Mouse (Mus musculus): Measurements from ENCODE around the gene Syap1. TPM values are rescaled to one million over a fixed set of nuclear protein-coding genes. Genes with fewer than 3 reads are reported as not detected.
"Not testable (repeated sequence)": the region's sequence is repeated elsewhere in the genome, so short reads cannot be mapped to it uniquely, and the experiment has no call there.

Gene Syap1
- polyA plus RNA-seq (2017; shearing (Covaris generic)) = 10 to 100 TPM; 10.0 to 12.9 TPM

- ATAC-seq = peak; percentile 91
Measured at GRCm38 (mm10) chrX:162887931-162888511, at the start of gene Syap1. Gene Syap1, minus strand, starts transcription at chrX:162888447.

GRCm38 (mm10) chrX:162931467-162931866, 43.2 kb upstream of the Syap1 start:
- ATAC-seq = no peak

- ATAC-seq = no peak
Measured at GRCm38 (mm10) chrX:162921487-162922125, 33.4 kb upstream of the Syap1 start.

- ATAC-seq = peak; percentile 87
Measured at GRCm38 (mm10) chrX:162915697-162916096, 27.4 kb upstream of the Syap1 start.

GRCm38 (mm10) chrX:162913651-162914050, 25.4 kb upstream of the Syap1 start:
- ATAC-seq = no peak

GRCm38 (mm10) chrX:162907554-162907953, 19.3 kb upstream of the Syap1 start:
- no peak for ATAC-seq

- peak; percentile 90 for ATAC-seq
Measured at GRCm38 (mm10) chrX:162902040-162902734, 13.9 kb upstream of the Syap1 start.

- ATAC-seq = peak; percentile 34
Measured at GRCm38 (mm10) chrX:162901371-162902039, 13.3 kb upstream of the Syap1 start.

GRCm38 (mm10) chrX:162900938-162901337, 12.7 kb upstream of the Syap1 start, which contains the start of gene Ctps2:
Gene Ctps2, plus strand, starts transcription at chrX:162901238.
- no peak for ATAC-seq

- not testable (repeated sequence) for ATAC-seq
Measured at GRCm38 (mm10) chrX:162888575-162889223, 452 bp upstream of the Syap1 start.

- ATAC-seq = no peak
Measured at GRCm38 (mm10) chrX:162878236-162878635, 10.0 kb downstream of the Syap1 start.

GRCm38 (mm10) chrX:162873761-162874160, 14.5 kb downstream of the Syap1 start:
- ATAC-seq = no peak

- no peak for ATAC-seq
Measured at GRCm38 (mm10) chrX:162871734-162872517, 16.3 kb downstream of the Syap1 start.

GRCm38 (mm10) chrX:162868294-162868965, 19.8 kb downstream of the Syap1 start:
- ATAC-seq = no peak

GRCm38 (mm10) chrX:162848682-162849081, 39.6 kb downstream of the Syap1 start:
- ATAC-seq = no peak

GRCm38 (mm10) chrX:162845531-162845930, 42.7 kb downstream of the Syap1 start:
- ATAC-seq = no peak

GRCm38 (mm10) chrX:162844447-162845100, 43.7 kb downstream of the Syap1 start:
- ATAC-seq = no peak

GRCm38 (mm10) chrX:162832101-162832500, 56.1 kb downstream of the Syap1 start:
- no peak for ATAC-seq

- no peak for ATAC-seq
Measured at GRCm38 (mm10) chrX:162831542-162831941, 56.7 kb downstream of the Syap1 start.

- no peak for ATAC-seq
Measured at GRCm38 (mm10) chrX:162831036-162831435, 57.2 kb downstream of the Syap1 start.

- not testable (repeated sequence) for ATAC-seq
Measured at GRCm38 (mm10) chrX:162830313-162830712, 57.9 kb downstream of the Syap1 start.
